Mouse (Mus musculus): ENCODE results near the gene Syf2.
A peak's percentile ranks its signal among the peaks of the same experiment; 100 is the strongest.

DNA sequence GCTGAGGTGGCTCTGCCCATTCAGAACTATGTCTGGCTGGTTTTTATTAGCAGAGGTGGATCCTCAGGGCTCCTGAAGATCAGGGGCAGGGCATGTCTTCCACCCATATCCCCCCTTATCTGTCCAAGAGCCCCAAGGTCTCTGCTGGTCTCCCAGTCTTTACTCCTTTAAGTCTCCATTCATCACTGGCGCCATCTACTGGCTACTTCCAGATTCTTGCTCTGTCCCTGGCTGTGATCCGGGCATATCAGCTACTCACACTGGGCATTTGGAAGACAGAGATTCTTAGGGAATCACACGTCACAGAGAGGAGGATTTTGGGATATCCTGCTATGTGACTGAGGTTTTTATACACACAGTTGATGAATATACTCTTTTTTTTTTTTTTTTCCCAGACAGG is 25.6 kb downstream of the Syf2 start:
- peak; percentile 81 for TF ChIP-seq CTCF (IDR thresholded peaks at IDR 0.05; ENCODE audit: low read depth)
- TF ChIP-seq EP300 (IDR thresholded peaks at IDR 0.05; ENCODE audit: low read depth), result no peak

Data from liver, postnatal 0 days (tissue).